Mouse (Mus musculus): ENCODE results near the gene Epn2.
"Not testable (repeated sequence)": the region's sequence is repeated elsewhere in the genome, so short reads cannot be mapped to it uniquely, and the experiment has no call there.

Epn2 gene

DNA sequence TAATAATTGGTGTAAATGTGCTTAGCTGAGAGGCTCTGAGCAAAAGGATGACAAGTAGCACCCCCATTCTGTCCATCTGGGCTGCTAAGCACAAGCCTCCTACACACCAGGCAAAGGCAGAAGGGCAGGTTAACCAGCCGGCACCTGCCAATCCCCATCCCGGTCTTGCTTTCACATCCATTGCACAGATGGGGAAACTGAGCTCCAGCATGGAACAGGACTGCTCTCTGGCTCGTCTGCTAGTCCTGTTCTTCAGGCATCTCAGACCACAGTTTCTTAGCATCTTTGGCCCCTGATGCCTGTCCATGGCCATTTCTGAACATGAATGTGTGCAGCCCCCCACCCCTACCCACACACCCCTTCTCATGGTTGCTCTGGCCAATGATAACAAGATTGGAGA lies 12.6 kb upstream of the Epn2 start:
- DNase-seq (ENCODE audit: low spot score in 2 of 2): no peak

DNA sequence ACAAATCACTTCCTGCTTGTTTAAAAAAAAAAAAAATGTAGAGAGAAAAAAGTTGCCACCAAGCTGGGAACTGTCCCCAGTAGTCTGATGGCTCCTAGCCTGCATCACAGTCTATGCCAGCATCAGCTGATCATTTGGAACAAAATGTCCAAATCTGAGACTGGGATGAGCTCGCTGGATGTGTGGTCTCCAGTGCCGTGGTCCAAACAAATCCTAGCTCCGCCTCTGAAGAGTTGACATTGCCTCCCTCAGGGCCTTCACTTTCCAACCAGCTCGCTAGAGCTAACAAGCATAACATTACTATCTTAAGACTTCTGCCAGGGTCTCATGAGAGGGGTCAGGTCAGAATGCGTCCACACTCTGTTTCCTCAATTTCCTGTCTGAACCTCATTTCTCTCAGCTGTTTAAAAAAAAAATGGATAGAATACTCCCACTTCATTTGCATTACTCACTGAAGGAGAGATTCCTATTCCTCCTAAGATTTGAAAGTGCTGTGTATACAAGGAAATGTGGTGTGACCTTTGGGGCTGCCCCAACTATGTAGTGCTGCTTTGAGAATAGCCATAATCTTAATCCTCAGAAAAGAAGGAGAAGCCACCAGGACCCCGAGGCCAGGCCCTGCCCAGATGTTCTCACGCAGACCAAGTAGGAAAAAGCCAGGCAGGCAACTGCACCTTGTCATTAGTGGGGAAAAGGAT lies 11.2 kb upstream of the Epn2 start:
- DNase-seq (ENCODE audit: low spot score in 2 of 2): no peak

DNA sequence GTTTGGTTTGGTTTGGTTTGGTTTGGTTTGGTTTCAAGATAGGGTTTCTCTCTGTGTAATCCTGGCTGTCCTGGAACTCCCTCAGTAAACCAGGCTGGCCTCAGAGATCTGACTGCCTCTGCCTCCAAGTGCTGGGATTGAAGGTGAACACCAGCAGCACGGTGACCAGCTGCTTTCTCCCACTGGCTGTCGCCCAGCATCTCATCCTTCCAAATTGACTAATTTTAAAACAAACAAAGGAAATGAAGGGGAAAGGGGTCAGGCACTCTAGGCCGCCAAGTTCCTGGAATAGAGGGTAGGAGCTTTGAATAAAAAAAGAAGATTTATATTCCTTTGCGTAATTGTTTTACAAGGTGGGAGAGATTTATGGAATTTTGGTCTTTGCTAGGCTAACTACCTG lies 5.9 kb upstream of the Epn2 start:
- DNase-seq (ENCODE audit: low spot score in 2 of 2): no peak

DNA sequence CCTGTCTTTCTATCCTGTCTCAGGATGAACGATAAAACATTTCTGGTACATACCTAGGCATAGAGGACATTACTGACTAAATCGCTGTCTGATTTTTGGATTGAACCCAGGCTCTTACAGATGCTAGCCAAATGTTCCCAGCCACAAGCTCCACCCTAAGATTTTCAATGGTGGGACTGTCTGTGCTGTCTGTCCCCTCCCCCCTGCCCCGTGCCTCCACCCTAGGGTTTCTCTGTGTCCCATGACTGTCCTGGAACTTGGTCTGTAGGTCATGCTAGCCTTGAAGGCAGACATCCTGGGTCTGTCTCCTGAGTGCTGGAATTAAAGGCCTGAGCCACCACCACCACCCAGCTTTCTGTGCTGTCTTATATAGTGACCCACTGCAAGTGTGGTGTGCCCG lies 5.3 kb upstream of the Epn2 start:
- no peak for DNase-seq (ENCODE audit: low spot score in 2 of 2)

DNA sequence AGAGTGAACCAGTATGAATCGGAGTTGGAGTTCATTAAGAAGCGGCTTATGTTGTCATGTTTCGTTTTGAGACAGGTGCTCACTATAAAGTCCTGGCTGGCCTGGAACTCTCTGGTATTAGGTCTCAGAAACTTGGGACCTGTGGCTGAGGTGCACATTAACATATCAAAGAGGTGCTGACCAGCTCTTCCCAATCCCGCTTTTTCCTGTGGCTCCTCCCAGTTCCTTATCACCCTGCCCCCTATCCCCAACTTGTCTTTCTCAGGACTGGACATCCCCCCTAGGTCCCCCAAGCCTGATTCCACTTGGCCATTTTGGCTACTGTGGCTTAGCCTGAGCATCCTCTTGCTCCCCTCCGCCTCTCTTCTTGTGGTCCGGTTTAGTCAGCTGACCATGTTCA lies 4.6 kb upstream of the Epn2 start:
- DNase-seq (ENCODE audit: low spot score in 2 of 2): no peak

DNA sequence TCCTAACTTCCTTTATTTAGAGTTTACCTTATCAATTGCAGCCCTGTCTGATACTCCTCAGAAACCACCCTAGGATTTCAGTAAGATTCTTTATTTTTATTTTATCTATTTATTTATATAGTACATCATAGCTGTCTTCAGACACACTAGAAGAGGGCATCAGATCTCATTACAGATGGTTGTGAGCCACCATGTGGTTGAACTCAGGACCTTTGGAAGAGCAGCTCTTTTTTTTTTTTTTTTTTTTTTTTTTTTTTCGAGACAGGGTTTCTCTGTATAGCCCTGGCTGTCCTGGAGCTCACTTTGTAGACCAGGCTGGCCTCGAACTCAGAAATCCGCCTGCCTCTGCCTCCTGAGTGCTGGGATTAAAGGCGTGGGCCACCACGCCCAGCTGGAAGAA lies 3.3 kb upstream of the Epn2 start:
- not testable (repeated sequence) for DNase-seq (ENCODE audit: low spot score in 2 of 2)

DNA sequence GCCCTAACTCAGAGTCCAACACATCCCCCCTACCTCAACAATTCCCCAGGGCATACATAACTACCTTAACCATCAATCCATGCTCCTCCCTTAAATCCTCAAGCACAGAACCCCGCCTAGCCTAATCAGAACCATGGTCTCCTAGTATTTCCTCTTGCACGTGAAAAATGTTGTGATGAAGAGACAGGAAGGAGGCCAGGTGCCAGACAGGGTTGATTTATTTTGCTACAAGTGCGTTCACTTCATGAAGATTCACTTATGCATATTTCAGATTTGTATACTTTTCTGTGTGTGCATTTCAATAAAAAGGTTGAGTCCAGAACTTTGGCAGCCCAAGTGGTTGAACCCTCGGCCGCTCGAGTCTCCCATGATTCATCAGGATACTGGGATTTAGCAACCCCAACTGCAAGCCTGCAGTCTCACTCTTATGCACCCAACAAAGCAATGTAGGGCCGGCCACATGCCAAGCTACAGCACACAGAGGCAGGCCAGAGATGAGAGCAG lies 443 bp upstream of the Epn2 start:
- no peak for DNase-seq (ENCODE audit: low spot score in 2 of 2)

DNA sequence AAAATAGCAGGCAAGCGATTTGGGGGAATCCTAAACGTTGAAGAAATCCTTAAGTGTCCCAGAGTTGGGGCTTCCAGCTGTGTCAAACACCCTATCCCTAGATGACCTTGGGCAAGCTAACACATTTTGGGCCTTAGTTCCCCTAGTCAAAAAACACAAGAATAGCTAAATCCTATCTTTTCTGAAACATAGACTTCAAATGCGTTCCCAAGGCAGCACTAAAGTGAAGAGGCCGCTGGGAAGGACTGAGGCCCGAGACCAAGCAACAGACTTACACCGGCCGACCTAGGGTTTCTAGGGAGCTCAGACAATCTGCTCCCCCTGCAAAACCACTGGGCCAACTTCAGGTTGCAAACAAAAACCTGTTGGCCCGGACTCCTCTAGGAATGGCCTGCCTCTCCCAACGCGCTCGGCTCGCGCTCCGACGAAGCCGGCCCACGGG lies 925 bp downstream of the Epn2 start:
- no peak for DNase-seq (ENCODE audit: low spot score in 2 of 2)

DNA sequence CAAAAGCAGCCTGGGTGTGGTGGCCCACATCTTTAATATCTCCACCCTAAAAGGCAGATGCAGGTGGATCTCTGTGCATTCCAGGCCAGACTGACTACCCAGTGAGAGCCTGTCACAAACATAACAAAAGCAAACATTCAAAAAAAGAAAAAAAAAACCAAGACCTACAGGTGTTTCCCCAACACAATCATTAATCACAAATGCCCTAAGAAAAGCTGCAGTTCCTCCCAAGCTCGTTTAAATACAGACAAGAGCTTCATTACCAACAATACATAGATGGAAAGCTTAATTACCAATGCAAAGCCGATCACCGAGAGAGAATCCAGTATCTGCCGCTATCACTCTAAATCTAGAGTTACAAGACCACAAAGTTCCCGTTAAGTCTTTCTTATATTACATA lies 1.5 kb downstream of the Epn2 start:
- no peak for DNase-seq (ENCODE audit: low spot score in 2 of 2)

DNA sequence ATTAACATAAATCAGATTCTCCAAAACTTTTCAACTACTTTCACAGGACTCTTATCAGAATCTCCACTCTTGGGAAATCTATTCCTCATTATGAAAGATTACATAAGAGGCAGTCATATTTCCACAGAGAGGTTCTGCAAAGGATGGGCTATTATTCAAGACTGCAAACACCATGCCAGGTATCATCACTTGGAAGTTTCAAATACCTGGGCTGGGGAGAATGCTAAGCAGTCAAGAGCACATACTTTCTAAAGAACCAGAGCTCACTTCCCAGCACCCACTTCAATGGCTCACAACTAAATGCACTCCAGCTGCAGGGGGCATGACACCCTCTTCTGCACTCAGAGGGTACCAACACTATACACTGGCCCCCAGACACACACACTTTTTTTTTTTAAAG lies 2.1 kb downstream of the Epn2 start:
- DNase-seq (ENCODE audit: low spot score in 2 of 2): no peak

DNA sequence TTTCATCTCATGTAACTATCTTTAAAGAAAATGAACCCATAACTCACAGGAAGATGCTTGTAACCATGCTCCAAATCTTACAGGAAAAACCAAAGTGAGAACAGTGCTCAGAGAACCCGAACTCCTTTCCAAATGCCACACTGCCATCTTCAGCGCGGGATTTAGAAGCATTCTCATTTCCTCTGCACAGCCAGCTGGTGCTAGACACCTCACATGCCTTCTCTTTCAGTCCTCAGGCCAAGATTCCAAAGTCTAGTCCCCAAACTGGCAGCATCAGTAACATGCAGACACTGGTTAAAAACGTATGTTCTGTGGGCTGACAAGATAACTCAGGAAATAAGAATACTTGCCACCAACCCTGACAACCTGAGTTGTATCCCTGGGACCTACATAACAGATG lies 6.2 kb downstream of the Epn2 start:
- DNase-seq (ENCODE audit: low spot score in 2 of 2): peak in 1 of 2 experiments; percentile 19

DNA sequence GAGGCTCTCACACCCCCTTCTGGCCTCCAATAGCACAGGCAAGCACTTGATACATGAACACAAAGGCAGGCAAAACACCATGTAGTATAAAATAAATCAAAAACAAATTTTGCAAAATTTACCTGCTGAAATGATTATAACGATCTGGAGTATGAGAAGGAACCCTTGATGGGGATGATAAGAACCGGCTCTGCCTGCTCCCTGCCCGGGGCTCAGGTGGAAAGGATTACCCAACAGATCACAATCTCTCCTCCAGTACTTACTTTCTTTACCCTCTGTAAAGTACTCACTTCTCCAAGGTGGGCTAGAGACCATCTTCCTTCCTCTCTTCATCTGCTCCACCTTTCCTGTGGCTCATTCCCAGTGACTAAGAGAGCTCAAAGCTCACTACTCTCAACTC lies 8.3 kb downstream of the Epn2 start:
- DNase-seq (ENCODE audit: low spot score in 2 of 2): no peak

DNA sequence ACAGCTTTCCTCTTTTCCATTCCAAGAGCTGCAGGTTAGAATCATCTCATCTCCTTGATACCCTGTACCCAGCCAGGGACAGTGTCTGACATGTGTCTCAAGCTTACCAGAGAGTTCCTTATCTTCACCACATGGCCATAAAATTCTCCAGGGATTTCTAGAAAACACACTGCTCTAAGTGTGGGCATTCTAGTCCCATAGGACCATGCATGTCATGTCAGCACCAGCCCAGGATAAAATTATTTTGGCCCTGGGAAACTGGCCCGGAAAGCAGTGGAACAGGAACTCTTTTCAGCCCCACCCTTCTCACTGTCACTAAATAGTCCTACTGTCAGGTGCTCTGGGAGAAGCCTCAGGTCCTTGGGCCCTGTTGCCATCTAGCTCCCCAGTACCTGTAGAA lies 9.8 kb downstream of the Epn2 start:
- DNase-seq (ENCODE audit: low spot score in 2 of 2): no peak

DNA sequence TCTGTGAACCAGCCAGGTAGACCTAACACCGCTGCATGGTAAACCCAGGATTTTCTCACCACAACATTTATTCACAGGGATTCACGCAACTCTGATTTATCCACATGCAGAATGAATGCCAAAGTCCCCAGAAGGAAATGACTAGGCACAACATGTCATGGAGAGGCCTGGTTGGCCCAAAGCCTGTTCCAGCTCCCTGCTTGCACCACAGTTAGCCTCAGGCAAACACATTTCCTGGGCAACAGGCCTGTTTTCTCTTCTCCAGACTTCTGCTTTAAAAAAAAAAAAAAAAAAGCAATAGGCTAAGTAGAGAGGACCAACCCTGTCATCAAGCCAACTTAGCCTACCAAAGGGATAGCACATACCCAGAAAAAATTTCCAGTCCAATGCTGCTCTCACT lies 14.9 kb downstream of the Epn2 start:
- DNase-seq (ENCODE audit: low spot score in 2 of 2): no peak

DNA sequence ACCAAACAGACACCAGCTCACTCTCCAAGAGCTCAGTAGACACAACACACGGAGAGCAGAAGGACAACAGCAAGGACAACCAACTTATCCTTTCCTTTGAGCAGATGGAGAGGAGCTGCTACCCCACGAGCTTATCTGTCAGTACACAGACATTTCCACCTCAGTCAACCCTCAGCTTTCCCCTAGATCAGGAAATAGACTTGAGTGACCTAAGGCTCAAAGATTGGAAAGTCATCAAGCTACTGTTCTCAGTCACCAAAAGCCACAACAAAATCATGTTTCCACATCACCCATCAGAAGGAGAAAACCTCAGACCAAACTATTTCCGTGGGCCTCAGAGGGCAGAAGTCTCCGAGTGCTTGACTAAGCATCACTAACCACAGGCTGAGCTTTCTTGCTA lies 15.5 kb downstream of the Epn2 start:
- no peak for DNase-seq (ENCODE audit: low spot score in 2 of 2)

DNA sequence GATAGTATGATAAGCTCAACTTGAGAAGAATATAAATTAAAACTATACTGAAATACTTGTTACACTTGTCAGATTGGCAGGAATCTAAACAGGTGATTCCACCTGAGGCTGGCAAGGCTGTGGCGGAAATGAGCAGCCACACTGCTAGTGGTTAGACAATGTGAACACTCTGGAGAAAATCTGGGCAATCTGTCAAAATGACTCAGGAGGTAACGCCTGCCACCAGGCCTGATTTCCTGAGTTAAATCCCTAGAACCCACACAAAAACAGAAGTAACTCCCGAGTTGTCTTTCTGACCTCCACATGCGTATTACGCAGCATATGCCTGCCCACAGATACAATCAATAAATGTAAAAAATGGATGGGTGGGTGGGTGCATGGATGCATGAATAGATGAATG lies 17.1 kb downstream of the Epn2 start:
- DNase-seq (ENCODE audit: low spot score in 2 of 2): no peak

DNA sequence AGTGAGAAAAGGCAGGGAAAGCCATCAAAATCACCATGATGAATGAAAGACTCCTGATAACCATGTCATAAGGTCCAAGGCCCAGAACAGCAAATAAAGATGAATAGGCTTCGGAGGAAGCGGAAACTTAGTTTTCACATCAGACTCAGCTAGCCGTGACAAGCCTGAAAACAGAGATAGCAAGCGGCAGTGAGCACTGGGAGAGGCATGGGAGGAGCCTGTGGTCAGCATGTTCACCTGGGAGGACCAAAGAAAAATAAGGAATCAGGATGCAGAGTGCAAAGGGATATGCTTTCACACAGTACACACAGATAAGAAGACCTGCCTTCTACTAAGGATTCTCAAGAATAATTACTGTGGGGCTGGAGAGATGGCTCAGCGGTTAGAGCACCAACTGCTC lies 19.9 kb downstream of the Epn2 start:
- no peak for DNase-seq (ENCODE audit: low spot score in 2 of 2)

DNA sequence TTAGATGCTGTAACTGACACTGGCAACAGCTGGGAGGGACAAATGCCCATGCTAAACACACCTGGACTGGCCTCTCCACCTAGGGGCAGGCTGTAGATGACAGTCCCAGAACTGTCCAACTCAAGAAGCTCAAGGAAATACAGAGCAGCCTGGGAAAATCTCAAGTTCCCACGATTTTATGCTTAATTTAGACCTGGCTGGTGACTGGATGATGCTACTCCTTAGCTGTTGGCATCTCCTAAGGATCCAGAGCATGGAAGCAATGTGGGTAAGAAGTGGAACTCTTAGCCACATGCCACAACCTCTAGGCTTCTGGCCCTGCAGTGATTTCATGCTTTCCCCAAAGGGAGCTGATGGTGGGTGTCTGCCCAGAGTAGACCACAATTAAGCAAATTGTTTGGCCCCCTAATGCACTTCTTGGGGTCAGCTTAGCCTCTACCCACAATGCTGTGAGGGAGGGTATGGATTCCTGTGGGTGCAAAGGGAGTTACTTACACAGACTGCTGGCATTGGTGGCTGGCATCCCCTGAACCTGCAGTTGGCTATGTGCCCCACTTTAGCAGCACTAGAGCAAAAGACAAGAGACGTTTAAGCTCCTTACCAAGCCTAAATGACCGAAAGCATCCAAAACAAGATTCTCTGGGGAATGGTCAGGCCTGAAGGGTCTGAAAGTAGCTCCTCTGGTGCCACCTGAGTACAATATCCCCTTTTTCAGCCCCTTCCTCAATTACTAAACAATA lies 26.3 kb downstream of the Epn2 start:
- no peak for DNase-seq (ENCODE audit: low spot score in 2 of 2)

DNA sequence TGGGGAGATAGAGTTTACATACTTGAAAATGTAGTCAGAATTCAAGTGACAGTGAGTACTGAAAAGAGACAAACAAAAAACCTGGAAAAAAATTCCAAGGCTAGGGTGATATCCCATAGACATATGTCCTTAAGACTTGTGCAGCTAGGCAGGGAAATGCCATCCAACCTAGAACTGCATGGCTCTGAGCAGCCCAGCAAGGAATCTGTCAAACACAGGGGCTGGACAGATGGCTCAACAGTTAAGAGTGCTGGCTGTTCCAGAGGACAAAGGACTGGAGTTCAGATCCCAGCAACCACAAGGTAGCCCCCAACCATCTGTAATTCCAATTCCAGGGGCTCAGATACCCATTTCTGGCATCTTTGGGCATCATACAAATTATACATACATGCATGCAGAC lies 28.9 kb downstream of the Epn2 start:
- no peak for DNase-seq (ENCODE audit: low spot score in 2 of 2)

DNA sequence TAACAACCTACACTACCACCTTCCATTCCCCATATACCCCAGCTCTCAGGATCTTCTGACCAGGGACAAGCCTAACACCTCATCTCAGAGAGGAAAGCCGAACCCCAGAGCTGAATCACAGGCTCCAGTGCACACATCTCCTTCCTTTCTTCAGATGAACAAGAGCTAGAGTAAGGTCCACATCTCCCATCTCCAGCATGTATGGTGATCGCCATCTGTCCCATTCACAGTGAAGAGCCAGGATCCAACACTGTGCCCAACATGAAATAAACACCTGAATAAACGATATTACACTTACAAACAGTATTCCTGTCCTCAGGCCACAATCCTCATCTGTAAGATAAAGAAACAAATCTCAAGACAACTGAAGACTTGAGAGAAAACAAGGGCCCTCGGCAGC lies 31.8 kb downstream of the Epn2 start:
- DNase-seq (ENCODE audit: low spot score in 2 of 2): no peak

DNA sequence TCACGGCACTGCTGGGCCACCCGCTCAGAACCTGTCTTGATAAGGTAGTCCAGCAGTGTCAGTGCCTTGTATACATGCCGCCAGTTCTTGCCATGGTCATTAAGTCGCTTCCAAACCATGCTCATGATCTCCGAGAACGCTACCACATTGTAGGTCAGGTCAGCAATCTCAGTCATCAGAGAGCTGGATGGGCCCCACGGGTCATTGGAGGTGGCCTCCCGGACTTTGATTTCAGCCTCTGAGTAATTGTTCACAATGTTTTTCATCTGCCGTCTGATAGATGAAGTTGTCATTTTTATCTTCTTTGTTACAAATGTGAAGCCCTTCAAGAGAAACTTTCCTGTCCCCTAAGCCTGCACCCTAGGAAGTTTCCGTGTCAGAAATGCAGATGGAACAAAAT lies 33.0 kb downstream of the Epn2 start:
- no peak for DNase-seq (ENCODE audit: low spot score in 2 of 2)

DNA sequence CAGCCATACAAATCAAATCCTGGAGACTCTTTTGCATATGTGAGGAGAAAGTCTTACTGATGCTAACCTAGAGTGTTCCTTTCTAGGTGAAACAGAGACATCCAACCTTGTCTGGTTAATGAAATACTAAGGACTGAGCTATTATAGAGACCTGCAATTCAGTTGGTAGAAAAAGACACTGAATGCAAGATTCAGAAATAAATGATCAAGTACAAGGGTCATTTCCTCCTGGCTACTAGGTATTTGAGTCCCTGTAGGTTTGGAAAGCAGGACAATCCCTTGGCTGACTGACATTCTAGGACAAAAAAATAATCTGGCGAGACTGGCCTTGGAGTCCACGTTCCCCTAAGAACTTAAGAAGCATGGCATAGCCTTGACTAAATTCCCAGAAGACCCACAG lies 33.9 kb downstream of the Epn2 start:
- no peak for DNase-seq (ENCODE audit: low spot score in 2 of 2)

DNA sequence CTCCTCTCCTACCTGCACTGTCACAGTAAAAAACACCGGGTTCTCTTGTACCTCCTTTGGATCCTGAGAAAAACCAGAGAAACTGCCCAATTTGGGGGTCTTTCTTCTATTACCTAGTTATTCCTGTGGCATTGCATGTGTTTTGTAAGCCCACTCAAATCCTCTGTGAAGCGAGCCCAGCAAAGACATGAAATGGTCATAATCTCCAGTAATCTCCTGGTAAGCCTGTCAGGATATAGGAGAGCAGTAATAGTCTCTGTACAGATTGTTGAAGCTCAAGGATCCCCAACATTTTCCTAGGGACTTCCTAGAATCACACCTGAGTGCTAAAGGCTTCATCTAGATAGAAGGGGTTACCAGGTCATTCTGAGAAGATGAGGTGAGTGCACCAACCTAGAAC lies 38.4 kb downstream of the Epn2 start:
- DNase-seq (ENCODE audit: low spot score in 2 of 2): no peak

DNA sequence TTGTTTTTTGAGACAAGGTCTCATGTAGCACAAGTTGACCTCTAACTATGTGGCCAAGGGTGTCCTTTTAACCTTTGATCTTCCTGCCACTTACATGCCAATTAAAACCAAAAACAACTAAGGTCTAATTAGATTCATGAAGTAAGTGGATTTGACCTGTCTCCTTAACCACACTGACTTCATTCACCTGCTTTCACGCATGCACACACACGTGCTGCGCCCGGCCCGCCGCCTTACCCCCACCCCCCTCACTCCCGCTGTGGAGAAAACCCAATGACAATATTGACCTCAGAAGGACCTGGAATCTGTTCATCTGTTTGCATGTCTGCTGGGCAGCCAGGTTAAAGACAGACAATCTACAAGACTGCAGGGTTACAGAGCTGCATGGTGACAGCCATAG lies 38.8 kb downstream of the Epn2 start:
- no peak for DNase-seq (ENCODE audit: low spot score in 2 of 2)

Measured in frontal cortex, postnatal 10 days (tissue).